Mouse (Mus musculus) layer of hippocampus, postnatal 10 days (tissue): ENCODE results near the gene Prl3a1. TPM values are rescaled to one million over a fixed set of nuclear protein-coding genes. Genes with fewer than 3 reads are reported as not detected.

Source experiments
- DNase-seq, 2 experiments: peaks; one replicate each; pipeline ENCODE4 v3.0.0; 2021; ENCODE audit warnings: low spot score in 2 of 2
- long read RNA-seq: library from polyadenylated mRNA; stranded (forward); transcript quantifications from one replicate; pipeline ENCODE4 v2.0.0, GENCODE M21; 2023
- total RNA-seq, 2 experiments: library from RNA; stranded (reverse); gene quantifications; 2 replicates each; pipeline ENCODE4 v1.2.3; 2021

Prl3a1 gene
- not detected for total RNA-seq
- long read RNA-seq, result 0 reads

- DNase-seq, result no peak
Observed at GRCm38 (mm10) chr13:27259136-27259535, at the start of gene Prl3a1. Prl3a1 (plus strand) TSS chr13:27259436.

GRCm38 (mm10) chr13:27241547-27241946 lies 17.7 kb upstream of the Prl3a1 start, which contains the start of gene Prl3b1:
Prl3b1 (plus strand) TSS chr13:27241847.
- DNase-seq, result no peak

GRCm38 (mm10) chr13:27312334-27313225 lies 53.3 kb downstream of the Prl3a1 start, which contains the start of gene Prl6a1:
Prl6a1 (plus strand) TSS chr13:27312627.
- DNase-seq, result no peak

Other genes with a start within 250 kb of the Prl3a1 start
- not detected for gene Prl, start 201.9 kb upstream of the Prl3a1 start, total RNA-seq
- gene Prl3d1, start 165.2 kb upstream of the Prl3a1 start, total RNA-seq, result not detected
- gene Prl3d2, start 137.7 kb upstream of the Prl3a1 start, total RNA-seq, result not detected
- not detected for gene Prl3d3, start 102.6 kb upstream of the Prl3a1 start, total RNA-seq
- not detected for gene Prl3c1, start 62.8 kb upstream of the Prl3a1 start, total RNA-seq
- not detected for gene Prl3b1, start 17.6 kb upstream of the Prl3a1 start, total RNA-seq
- not detected for gene Prl6a1, start 53.2 kb downstream of the Prl3a1 start, total RNA-seq
- not detected for gene Prl8a2, start 86.2 kb downstream of the Prl3a1 start, total RNA-seq
- gene Prl2b1, start 131.4 kb downstream of the Prl3a1 start, total RNA-seq, result not detected
- gene Prl8a6, start 179.3 kb downstream of the Prl3a1 start, total RNA-seq, result not detected